Mouse (Mus musculus): ENCODE measurements around the gene Tfe3.

- TF ChIP-seq CTCF (IDR thresholded peaks at IDR 0.05; ENCODE audit: low read depth, low read length), result no peak
- no peak for TF ChIP-seq POLR2A (IDR thresholded peaks at IDR 0.05; ENCODE audit: extremely low read depth, insufficient read depth, low read length)
Measured at GRCm38 (mm10) chrX:7739336-7740081, 22.9 kb upstream of the Tfe3 start.
